Mouse (Mus musculus): ENCODE data around the gene Kcnj8. TPM values are rescaled to one million over a fixed set of nuclear protein-coding genes. Genes with fewer than 3 reads are reported as not detected.
A peak's percentile ranks its signal among the peaks of the same experiment; 100 is the strongest.
"Not testable (repeated sequence)": the region's sequence is repeated elsewhere in the genome, so short reads cannot be mapped to it uniquely, and the experiment has no call there.

The Kcnj8 gene
- polyA plus RNA-seq, 1 experiment from 2014 or later: 29.4 TPM

GRCm38 (mm10) chr6:142533412-142533811 is 38.0 kb downstream of the Kcnj8 start:
- Histone ChIP-seq H3K4me3 (ENCODE audit: low read length) (no peak overlapping the region), H3K9ac (replicated peaks; ENCODE audit: low read length) (no peak overlapping the region), H3K36me3 (ENCODE audit: insufficient read depth, low read length) (no peaks in the 10 kb centered on the region), H3K27me3 (ENCODE audit: insufficient read depth, low read length) (no peaks in the 10 kb centered on the region), H3K9me3 (ENCODE audit: low read length) (no peaks in the 10 kb centered on the region), H3K4me1 (ENCODE audit: insufficient read depth, low read length) (no peaks in the 10 kb centered on the region), H3K4me2 (replicated peaks; ENCODE audit: low read depth, low read length) (no peak overlapping the region), H3K27ac (ENCODE audit: low read length) (no peak overlapping the region)
- no peak for ATAC-seq (ENCODE audit: low FRiP score, low TSS enrichment)
- 57% methylated on average over 5 of the region's 5 CpGs for WGBS

- Histone ChIP-seq H3K9me3 (ENCODE audit: low read length) (no peaks in the 10 kb centered on the region), H3K4me3 (ENCODE audit: low read length) (no peak overlapping the region), H3K27ac (ENCODE audit: low read length) (peak overlapping the region; percentile 38; the same call in 1 of the 2 replicates), H3K9ac (replicated peaks; ENCODE audit: low read length) (no peak overlapping the region), H3K36me3 (ENCODE audit: insufficient read depth, low read length) (no peaks in the 10 kb centered on the region), H3K4me1 (ENCODE audit: insufficient read depth, low read length) (peaks cover 4% of the 10 kb centered on the region), H3K27me3 (ENCODE audit: insufficient read depth, low read length) (no peaks in the 10 kb centered on the region), H3K4me2 (replicated peaks; ENCODE audit: low read depth, low read length) (no peak overlapping the region)
- ATAC-seq (ENCODE audit: low FRiP score, low TSS enrichment): no peak
- WGBS: 93% methylated on average over 2 of the region's 2 CpGs
Observed at GRCm38 (mm10) chr6:142532686-142533085, 38.7 kb downstream of the Kcnj8 start.

GRCm38 (mm10) chr6:142532141-142532540 is 39.3 kb downstream of the Kcnj8 start:
- H3K4me2 ChIP-seq (replicated peaks; ENCODE audit: low read depth, low read length): no peak overlapping the region
- no peak overlapping the region for H3K9ac ChIP-seq (replicated peaks; ENCODE audit: low read length)
- no peaks in the 10 kb centered on the region for H3K27me3 ChIP-seq (ENCODE audit: insufficient read depth, low read length)
- WGBS: 87% methylated on average over 17 of the region's 17 CpGs
- H3K9me3 ChIP-seq (ENCODE audit: low read length): no peaks in the 10 kb centered on the region
- ATAC-seq (ENCODE audit: low FRiP score, low TSS enrichment): no peak
- H3K27ac ChIP-seq (ENCODE audit: low read length): peak overlapping the region; percentile 17; the same call in 1 of the 2 replicates
- no peaks in the 10 kb centered on the region for H3K36me3 ChIP-seq (ENCODE audit: insufficient read depth, low read length)
- H3K4me3 ChIP-seq (ENCODE audit: low read length): no peak overlapping the region
- peaks cover 9% of the 10 kb centered on the region for H3K4me1 ChIP-seq (ENCODE audit: insufficient read depth, low read length)

- Histone ChIP-seq H3K4me2 (replicated peaks; ENCODE audit: low read depth, low read length) (no peak overlapping the region), H3K9me3 (ENCODE audit: low read length) (no peaks in the 10 kb centered on the region), H3K27me3 (ENCODE audit: insufficient read depth, low read length) (no peaks in the 10 kb centered on the region), H3K4me1 (ENCODE audit: insufficient read depth, low read length) (peaks cover 9% of the 10 kb centered on the region), H3K36me3 (ENCODE audit: insufficient read depth, low read length) (no peaks in the 10 kb centered on the region), H3K9ac (replicated peaks; ENCODE audit: low read length) (no peak overlapping the region), H3K27ac (ENCODE audit: low read length) (peak overlapping the region; percentile 22; the same call in 1 of the 2 replicates), H3K4me3 (ENCODE audit: low read length) (no peak overlapping the region)
- no peak for ATAC-seq (ENCODE audit: low FRiP score, low TSS enrichment)
- 46% methylated on average over 5 of the region's 5 CpGs for WGBS
Observed at GRCm38 (mm10) chr6:142530378-142530777, 41.0 kb downstream of the Kcnj8 start.

- WGBS: 85% methylated on average over 8 of the region's 8 CpGs
- no peak overlapping the region for H3K27ac ChIP-seq (ENCODE audit: low read length)
- no peak overlapping the region for H3K4me3 ChIP-seq (ENCODE audit: low read length)
- H3K36me3 ChIP-seq (ENCODE audit: insufficient read depth, low read length): no peaks in the 10 kb centered on the region
- H3K9me3 ChIP-seq (ENCODE audit: low read length): no peaks in the 10 kb centered on the region
- no peak overlapping the region for H3K9ac ChIP-seq (replicated peaks; ENCODE audit: low read length)
- H3K4me2 ChIP-seq (replicated peaks; ENCODE audit: low read depth, low read length): no peak overlapping the region
- ATAC-seq (ENCODE audit: low FRiP score, low TSS enrichment): no peak
- H3K27me3 ChIP-seq (ENCODE audit: insufficient read depth, low read length): no peaks in the 10 kb centered on the region
- H3K4me1 ChIP-seq (ENCODE audit: insufficient read depth, low read length): peaks cover 9% of the 10 kb centered on the region
Observed at GRCm38 (mm10) chr6:142529680-142530079, 41.7 kb downstream of the Kcnj8 start.

GRCm38 (mm10) chr6:142527931-142528562 is 43.4 kb downstream of the Kcnj8 start:
- no peak overlapping the region for H3K4me2 ChIP-seq (replicated peaks; ENCODE audit: low read depth, low read length)
- no peaks in the 10 kb centered on the region for H3K27me3 ChIP-seq (ENCODE audit: insufficient read depth, low read length)
- H3K4me3 ChIP-seq (ENCODE audit: low read length): no peak overlapping the region
- no peak overlapping the region for H3K9ac ChIP-seq (replicated peaks; ENCODE audit: low read length)
- no peaks in the 10 kb centered on the region for H3K9me3 ChIP-seq (ENCODE audit: low read length)
- no peaks in the 10 kb centered on the region for H3K36me3 ChIP-seq (ENCODE audit: insufficient read depth, low read length)
- peak; percentile 76 for ATAC-seq (ENCODE audit: low FRiP score, low TSS enrichment)
- H3K27ac ChIP-seq (ENCODE audit: low read length): peak overlapping the region; percentile 59; the same call in 1 of the 2 replicates
- 33% methylated on average over 1 of the region's 1 CpGs for WGBS
- H3K4me1 ChIP-seq (ENCODE audit: insufficient read depth, low read length): peaks cover 9% of the 10 kb centered on the region

- WGBS: 5% methylated on average over 4 of the region's 4 CpGs
Observed at GRCm38 (mm10) chr6:142524635-142525308, 46.6 kb downstream of the Kcnj8 start.

GRCm38 (mm10) chr6:142521591-142522110 is 49.8 kb downstream of the Kcnj8 start:
- no peaks in the 10 kb centered on the region for H3K4me1 ChIP-seq (ENCODE audit: insufficient read depth, low read length)
- no peaks in the 10 kb centered on the region for H3K36me3 ChIP-seq (ENCODE audit: insufficient read depth, low read length)
- H3K27me3 ChIP-seq (ENCODE audit: insufficient read depth, low read length): no peaks in the 10 kb centered on the region
- no peak overlapping the region for H3K27ac ChIP-seq (ENCODE audit: low read length)
- no peaks in the 10 kb centered on the region for H3K9me3 ChIP-seq (ENCODE audit: low read length)
- H3K4me3 ChIP-seq (ENCODE audit: low read length): no peak overlapping the region
- H3K4me2 ChIP-seq (replicated peaks; ENCODE audit: low read depth, low read length): no peak overlapping the region
- no peak for ATAC-seq (ENCODE audit: low FRiP score, low TSS enrichment)
- 85% methylated on average over 12 of the region's 12 CpGs for WGBS
- no peak overlapping the region for H3K9ac ChIP-seq (replicated peaks; ENCODE audit: low read length)

More at GRCm38 (mm10) chr6:142524635-142525308, 46.6 kb downstream of the Kcnj8 start:
- Histone ChIP-seq H3K4me2 (replicated peaks; ENCODE audit: low read depth, low read length) (no peak overlapping the region), H3K36me3 (ENCODE audit: insufficient read depth, low read length) (no peaks in the 10 kb centered on the region), H3K9ac (replicated peaks; ENCODE audit: low read length) (no peak overlapping the region), H3K4me1 (ENCODE audit: insufficient read depth, low read length) (peaks cover 9% of the 10 kb centered on the region), H3K4me3 (ENCODE audit: low read length) (no peak overlapping the region), H3K27me3 (ENCODE audit: insufficient read depth, low read length) (no peaks in the 10 kb centered on the region), H3K9me3 (ENCODE audit: low read length) (no peaks in the 10 kb centered on the region), H3K27ac (ENCODE audit: low read length) (no peak overlapping the region)
- ATAC-seq (ENCODE audit: low FRiP score, low TSS enrichment): peak; percentile 64

GRCm38 (mm10) chr6:142519110-142519509 is 52.3 kb downstream of the Kcnj8 start:
- Histone ChIP-seq H3K9me3 (ENCODE audit: low read length) (no peaks in the 10 kb centered on the region), H3K4me3 (ENCODE audit: low read length) (no peak overlapping the region), H3K27me3 (ENCODE audit: insufficient read depth, low read length) (no peaks in the 10 kb centered on the region), H3K9ac (replicated peaks; ENCODE audit: low read length) (no peak overlapping the region), H3K4me1 (ENCODE audit: insufficient read depth, low read length) (peaks cover 4% of the 10 kb centered on the region; the same call in 1 of the 2 replicates), H3K27ac (ENCODE audit: low read length) (no peak overlapping the region), H3K36me3 (ENCODE audit: insufficient read depth, low read length) (no peaks in the 10 kb centered on the region), H3K4me2 (replicated peaks; ENCODE audit: low read depth, low read length) (no peak overlapping the region)
- peak; percentile 57; the same call in 1 of the 2 replicates for ATAC-seq (ENCODE audit: low FRiP score, low TSS enrichment)
- 16% methylated on average over 6 of the region's 6 CpGs for WGBS

- WGBS: 71% methylated on average over 8 of the region's 9 CpGs
- not testable (repeated sequence) for H3K4me3 ChIP-seq (ENCODE audit: low read length); ATAC-seq (ENCODE audit: low FRiP score, low TSS enrichment); H3K9ac ChIP-seq (replicated peaks; ENCODE audit: low read length); H3K36me3 ChIP-seq (ENCODE audit: insufficient read depth, low read length); H3K27ac ChIP-seq (ENCODE audit: low read length); H3K27me3 ChIP-seq (ENCODE audit: insufficient read depth, low read length); H3K9me3 ChIP-seq (ENCODE audit: low read length); H3K4me2 ChIP-seq (replicated peaks; ENCODE audit: low read depth, low read length)
- peaks cover 14% of the 10 kb centered on the region for H3K4me1 ChIP-seq (ENCODE audit: insufficient read depth, low read length)
Observed at GRCm38 (mm10) chr6:142515379-142515778, 56.0 kb downstream of the Kcnj8 start.

Measured in kidney, embryonic 16.5 days (tissue).